Comparison of ENCODE assay signal across 23 mouse cellular contexts in genomic region chr14:121947966-121948365, GRCm38 (mm10). TPM values are rescaled to one million over a fixed set of nuclear protein-coding genes. Genes with fewer than 3 reads are reported as not detected.
"Had no signal": no experiment of that assay in that cellular context is flagged by ENCODE, and none has a peak within 500 bp of the region (broad histone marks: within the 10 kb centered on the region; RNA-seq: fewer than 3 reads in every experiment).

No protein-coding gene starts in this region.

- H3K27ac ChIP-seq: kidney, postnatal 0 days; left cerebral cortex, adult 2 months; limb, embryonic 10.5 days; liver, embryonic 12.5 days; liver, embryonic 15.5 days; lung, embryonic 15.5 days; neural tube, embryonic 13.5 days had no signal

- H3K27me3 ChIP-seq: limb, embryonic 13.5 days; liver, embryonic 12.5 days; liver, embryonic 15.5 days; lung, embryonic 15.5 days; neural tube, embryonic 13.5 days had no signal

- H3K36me3 ChIP-seq: limb, embryonic 10.5 days; limb, embryonic 13.5 days; liver, embryonic 12.5 days; liver, embryonic 15.5 days; lung, embryonic 15.5 days; neural tube, embryonic 13.5 days had no signal

- ATAC-seq: liver, embryonic 12.5 days had no signal

- H3K4me3 ChIP-seq: left cerebral cortex, adult 2 months; limb, embryonic 10.5 days; limb, embryonic 13.5 days; liver, embryonic 12.5 days; liver, embryonic 15.5 days; lung, embryonic 15.5 days; neural tube, embryonic 13.5 days had no signal

- H3K4me1 ChIP-seq: lung, embryonic 15.5 days; neural tube, embryonic 13.5 days had no signal

- DNase-seq: kidney, adult 2 months; kidney, postnatal 25 days; layer of hippocampus, postnatal 36 days; liver; lung, adult 18-20 months; lung, postnatal 10 days; lung, postnatal 36 days; midbrain, embryonic 14.5 days; retina, postnatal 1 day; thymus, adult 18-20 months; thymus, postnatal 36 days had no signal

RNA-seq across cellular contexts. Expression of gene Gpr18, which starts 32.4 kb away (rescaled TPM):
- total RNA-seq: layer of hippocampus, adult 8-10 months; layer of hippocampus, postnatal 10 days; layer of hippocampus, postnatal 36 days; left cerebral cortex, adult 2 months; left cerebral cortex, postnatal 10 days; midbrain, postnatal 0 days had no signal
- polyA plus RNA-seq: liver, embryonic 12.5 days; midbrain, embryonic 14.5 days had no signal
